Mouse (Mus musculus): ENCODE results near the gene Tomm7.
"Not testable (repeated sequence)": the region's sequence is repeated elsewhere in the genome, so short reads cannot be mapped to it uniquely, and the experiment has no call there.

DNA sequence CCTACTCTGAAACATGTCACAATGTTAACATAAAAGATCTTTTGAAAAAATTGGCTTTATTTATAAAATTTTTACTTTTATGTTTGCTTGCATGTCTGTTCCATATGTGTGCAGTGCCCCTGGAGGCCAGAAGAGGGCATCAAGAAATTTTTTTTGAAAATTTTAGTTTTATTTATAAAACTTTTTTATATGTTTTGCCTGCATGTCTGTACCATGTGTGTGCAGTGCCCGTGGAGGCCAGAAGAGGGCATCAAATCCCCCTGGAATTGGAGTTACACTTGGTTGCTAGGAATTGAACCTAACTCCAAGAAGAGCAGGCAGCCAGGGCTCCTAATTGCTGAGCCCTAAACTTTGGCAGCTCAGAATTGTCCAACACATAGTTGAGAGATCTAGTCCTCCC is 9.0 kb upstream of the Tomm7 start:
- TF ChIP-seq CTCF (IDR thresholded peaks at IDR 0.05; ENCODE audit: control insufficient read depth, insufficient read depth, insufficient read length); MAX (IDR thresholded peaks at IDR 0.05); USF1 (IDR thresholded peaks at IDR 0.05; ENCODE audit: low read depth); CEBPB (IDR thresholded peaks at IDR 0.05; ENCODE audit: low read depth); FOSL1 (IDR thresholded peaks at IDR 0.05; ENCODE audit: insufficient read depth, low read length, poor library complexity, severe bottlenecking): not testable (repeated sequence)
